Mouse (Mus musculus) ES-Bruce4 (cell line): Measurements from ENCODE around the gene Rph3al. TPM values are rescaled to one million over a fixed set of nuclear protein-coding genes. Genes with fewer than 3 reads are reported as not detected.

Experiments used
- H3K27ac ChIP-seq: 2 replicates; pipeline ENCODE4 v1.5.1; 2012; ENCODE audit warnings: low read length, inconsistent platforms; ENCODE audit not compliant: insufficient read depth
- H3K27me3 ChIP-seq: 2 replicates; pipeline ENCODE4 v1.6.1; 2012; ENCODE audit warnings: mild to moderate bottlenecking, low read length, inconsistent platforms; ENCODE audit not compliant: control insufficient read depth, poor library complexity, insufficient read depth, severe bottlenecking
- H3K36me3 ChIP-seq: 2 replicates; pipeline ENCODE4 v1.6.1; 2012; ENCODE audit warnings: inconsistent platforms, mild to moderate bottlenecking, low read length, moderate library complexity; ENCODE audit not compliant: control insufficient read depth, poor library complexity, insufficient read depth, severe bottlenecking
- H3K4me1 ChIP-seq: one replicate; pipeline ENCODE4 v1.8.1; 2011; ENCODE audit warnings: low read length; ENCODE audit not compliant: control insufficient read depth, insufficient read depth
- H3K4me3 ChIP-seq: 2 replicates; pipeline ENCODE4 v1.5.1; 2011; ENCODE audit warnings: low read depth, mild to moderate bottlenecking, low read length
- H3K9ac ChIP-seq: 2 replicates; pipeline ENCODE4 v1.6.1; 2012; ENCODE audit warnings: low read depth, mild to moderate bottlenecking, inconsistent platforms; ENCODE audit not compliant: poor library complexity, severe bottlenecking
- H3K9me3 ChIP-seq: replicated peaks from 2 replicates; pipeline ENCODE4 v1.6.1; 2012; ENCODE audit warnings: mild to moderate bottlenecking, low read length, inconsistent platforms; ENCODE audit not compliant: control insufficient read depth, poor library complexity, insufficient read depth, severe bottlenecking
- CTCF ChIP-seq: IDR thresholded peaks from one replicate; pipeline ENCODE4 v1.8.1; 2011; ENCODE audit warnings: low read depth, low read length
- EP300 ChIP-seq: IDR thresholded peaks from 2 replicates; pipeline ENCODE4 v1.6.1; 2011; ENCODE audit warnings: low read depth, low read length; ENCODE audit not compliant: insufficient read depth
- POLR2A ChIP-seq: IDR thresholded peaks from one replicate; pipeline ENCODE4 v1.8.1; 2011; ENCODE audit warnings: low read length; ENCODE audit not compliant: insufficient read depth
- polyA plus RNA-seq: library from polyadenylated mRNA; stranded (reverse); fragments of >200 nt; gene quantifications from 2 replicates; pipeline ENCODE4 v1.2.4, GENCODE M21; 2011; ENCODE audit warnings: low read depth; ENCODE audit not compliant: missing spikeins, insufficient read depth, insufficient read length

Rph3al gene
- polyA plus RNA-seq, 1 experiment, result 3.7 TPM

DNA sequence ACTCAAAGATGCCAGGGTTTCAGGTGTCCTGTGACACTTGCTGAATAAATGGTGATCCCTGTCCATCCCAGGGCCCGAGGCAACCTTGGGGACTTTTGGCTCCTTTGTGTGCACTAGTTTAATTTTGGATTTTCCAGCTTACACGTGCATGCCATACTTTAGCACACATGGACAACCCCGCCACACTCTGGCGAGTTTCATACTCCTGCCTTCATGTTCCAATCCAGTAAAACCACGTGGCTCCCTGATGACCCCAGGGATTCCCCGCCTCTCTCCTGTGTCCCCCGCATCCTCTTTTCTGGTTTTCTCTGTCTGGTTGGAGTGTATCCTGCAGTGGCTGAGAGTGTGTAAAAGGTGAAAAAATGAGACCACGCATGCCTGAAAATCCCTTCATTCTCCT lies 110.8 kb downstream of the Rph3al start:
- TF ChIP-seq CTCF, result no peak
- no peak for TF ChIP-seq EP300
- TF ChIP-seq POLR2A, result no peak
- no peak overlapping the region for H3K9ac ChIP-seq
- no peaks in the 10 kb centered on the region for H3K36me3 ChIP-seq
- H3K27me3 ChIP-seq, result no peaks in the 10 kb centered on the region
- H3K9me3 ChIP-seq, result no peaks in the 10 kb centered on the region
- no peak overlapping the region for H3K27ac ChIP-seq
- H3K4me1 ChIP-seq, result no peaks in the 10 kb centered on the region
- no peak overlapping the region for H3K4me3 ChIP-seq

DNA sequence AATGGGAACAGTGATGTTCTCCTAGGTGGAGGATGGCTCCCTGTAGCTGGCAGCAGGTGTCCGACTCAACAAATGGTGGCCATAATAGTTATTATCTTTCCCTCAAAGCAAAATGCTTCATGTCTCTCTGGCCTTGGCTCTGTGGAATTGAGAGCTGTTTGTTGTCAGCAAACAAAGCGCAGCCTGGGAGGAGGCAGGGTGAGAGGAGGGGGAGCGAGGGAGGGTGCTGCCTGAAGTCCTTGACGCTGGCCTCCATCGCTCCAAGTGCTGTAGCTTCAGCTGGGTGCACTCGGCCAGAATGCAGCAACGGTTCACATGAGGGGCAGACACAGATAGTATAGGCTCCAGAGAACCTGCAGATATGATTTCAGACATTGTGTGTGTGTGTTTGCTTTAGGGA lies 114.7 kb downstream of the Rph3al start:
- H3K4me3 ChIP-seq, result no peak overlapping the region
- TF ChIP-seq CTCF, result no peak
- TF ChIP-seq POLR2A, result no peak
- TF ChIP-seq EP300, result no peak
- no peak overlapping the region for H3K9ac ChIP-seq
- no peaks in the 10 kb centered on the region for H3K27me3 ChIP-seq
- H3K9me3 ChIP-seq, result no peaks in the 10 kb centered on the region
- no peaks in the 10 kb centered on the region for H3K4me1 ChIP-seq
- H3K36me3 ChIP-seq, result no peaks in the 10 kb centered on the region
- H3K27ac ChIP-seq, result no peak overlapping the region

DNA sequence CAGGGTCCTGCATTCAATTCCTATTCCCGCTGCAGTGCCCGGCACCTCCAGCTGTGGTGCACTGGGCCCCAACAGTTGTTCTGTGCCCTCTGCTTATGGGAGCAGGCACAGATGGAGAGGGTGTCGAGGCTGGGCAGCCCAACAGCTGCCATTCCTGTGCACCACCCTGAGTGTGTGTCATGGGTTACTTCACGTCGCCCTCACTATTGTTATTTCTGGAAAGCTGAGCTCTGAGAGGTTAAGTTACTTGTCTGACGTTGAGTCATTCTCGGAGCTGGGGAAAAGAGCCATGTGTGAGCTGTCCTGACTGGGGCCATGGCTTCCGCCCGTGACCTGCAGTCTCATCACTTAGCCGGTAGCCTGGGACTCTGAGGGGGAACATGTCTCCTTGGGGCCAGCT lies 125.1 kb downstream of the Rph3al start:
- no peaks in the 10 kb centered on the region for H3K36me3 ChIP-seq
- no peak overlapping the region for H3K9ac ChIP-seq
- no peak overlapping the region for H3K4me3 ChIP-seq
- no peak for TF ChIP-seq EP300
- H3K9me3 ChIP-seq, result no peaks in the 10 kb centered on the region
- H3K4me1 ChIP-seq, result no peaks in the 10 kb centered on the region
- no peak overlapping the region for H3K27ac ChIP-seq
- no peaks in the 10 kb centered on the region for H3K27me3 ChIP-seq

DNA sequence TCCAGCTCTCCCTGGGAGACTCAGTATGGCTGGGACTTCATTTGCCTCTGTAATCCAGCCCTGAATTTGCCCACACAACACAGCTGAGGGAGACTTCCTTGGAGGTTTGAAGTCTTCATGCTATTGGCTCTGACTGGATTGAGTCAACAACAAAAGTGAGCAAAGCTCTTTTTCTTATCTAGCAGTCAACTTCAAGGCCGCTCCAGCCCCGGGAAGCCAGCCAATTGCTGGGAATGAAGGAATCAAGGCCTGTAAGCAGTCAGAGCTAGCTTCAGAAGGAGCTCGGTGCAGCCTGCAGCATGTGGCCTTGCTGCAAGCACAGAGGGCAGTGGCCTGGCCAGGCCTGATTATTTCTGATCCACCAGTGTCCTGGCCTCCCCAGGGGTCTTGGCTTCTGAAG lies 126.3 kb downstream of the Rph3al start:
- TF ChIP-seq EP300 (no peak), POLR2A (no peak), CTCF (no peak)
- H3K9ac ChIP-seq, result no peak overlapping the region
- no peaks in the 10 kb centered on the region for H3K4me1 ChIP-seq
- no peak overlapping the region for H3K27ac ChIP-seq
- H3K27me3 ChIP-seq, result no peaks in the 10 kb centered on the region
- H3K9me3 ChIP-seq, result no peaks in the 10 kb centered on the region
- H3K36me3 ChIP-seq, result no peaks in the 10 kb centered on the region
- H3K4me3 ChIP-seq, result no peak overlapping the region

DNA sequence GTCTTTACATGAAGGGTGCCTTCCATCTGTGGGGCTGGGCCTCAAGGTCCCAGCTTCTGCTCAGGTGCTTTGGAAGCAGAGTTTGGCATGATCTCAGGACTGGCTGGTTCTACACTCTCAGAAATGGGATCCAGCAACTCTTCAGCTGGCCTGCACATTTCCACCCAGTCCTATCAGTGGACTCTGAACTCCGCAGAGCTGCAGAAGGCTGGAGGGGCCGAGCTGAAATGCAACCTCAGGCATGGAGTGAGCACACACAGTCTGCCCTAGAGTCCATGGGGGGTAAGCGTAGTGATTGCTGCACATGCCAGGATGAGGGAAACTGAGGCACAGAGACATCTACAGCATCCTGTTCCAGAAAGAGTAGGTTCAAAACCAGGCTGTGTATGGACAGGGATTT lies 127.7 kb downstream of the Rph3al start:
- Histone ChIP-seq H3K27me3 (no peaks in the 10 kb centered on the region), H3K9me3 (no peaks in the 10 kb centered on the region), H3K36me3 (no peaks in the 10 kb centered on the region), H3K4me1 (no peaks in the 10 kb centered on the region), H3K4me3 (no peak overlapping the region), H3K27ac (no peak overlapping the region), H3K9ac (no peak overlapping the region)
- TF ChIP-seq EP300 (no peak), POLR2A (no peak), CTCF (no peak)

DNA sequence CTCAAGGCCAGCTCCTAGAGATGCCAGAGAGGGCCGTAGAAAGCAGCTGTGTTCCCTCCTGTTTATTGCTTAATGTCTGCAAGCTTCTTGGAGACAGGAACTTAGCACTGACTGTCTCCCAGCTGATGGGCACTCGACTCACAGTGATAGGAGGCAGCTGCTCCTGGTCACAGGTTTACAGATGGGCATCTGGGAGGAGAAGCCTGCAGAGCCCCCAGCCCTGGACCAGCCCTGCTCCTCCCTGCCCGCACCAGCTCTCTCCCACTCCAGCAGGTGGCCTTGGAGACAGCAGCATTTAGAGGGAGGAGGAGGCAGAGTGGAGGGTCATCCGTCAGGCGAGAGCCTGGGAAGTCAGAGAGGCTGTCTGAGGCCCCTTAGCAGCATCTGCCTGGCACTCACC lies 130.7 kb downstream of the Rph3al start:
- TF ChIP-seq POLR2A, result no peak
- no peak overlapping the region for H3K27ac ChIP-seq
- H3K9me3 ChIP-seq, result no peaks in the 10 kb centered on the region
- H3K4me3 ChIP-seq, result no peak overlapping the region
- H3K27me3 ChIP-seq, result no peaks in the 10 kb centered on the region
- no peaks in the 10 kb centered on the region for H3K36me3 ChIP-seq
- H3K9ac ChIP-seq, result no peak overlapping the region
- no peaks in the 10 kb centered on the region for H3K4me1 ChIP-seq
